Mouse (Mus musculus) midbrain, embryonic 14.5 days (tissue): ENCODE results near the gene Mtus2. TPM values are rescaled to one million over a fixed set of nuclear protein-coding genes. Genes with fewer than 3 reads are reported as not detected.

Experiments
- ATAC-seq: fragments of 200-750 bp; cut with Nextera tagmentation; 2 replicates; pipeline ENCODE4 v1.8.0; 2017; ENCODE audit warnings: moderate number of reproducible peaks, moderate library complexity; ENCODE audit not compliant: low FRiP score, low TSS enrichment
- DNase-seq: peaks from one replicate; pipeline ENCODE4 v3.0.0-alpha.2; 2015
- H3K27ac ChIP-seq: fragments of 300-500 bp; sonication (generic); replicated peaks from 2 replicates; pipeline ENCODE4 v1.5.1; 2014; ENCODE audit warnings: mild to moderate bottlenecking, low read depth, low read length, moderate library complexity
- H3K27me3 ChIP-seq: fragments of 300-500 bp; sonication (generic); 2 replicates; pipeline ENCODE4 v1.6.1; 2014; ENCODE audit warnings: low read length, control low read depth, mixed read lengths; ENCODE audit not compliant: control insufficient read depth, insufficient read depth
- H3K36me3 ChIP-seq: fragments of 300-500 bp; sonication (generic); 2 replicates; pipeline ENCODE4 v1.6.1; 2014; ENCODE audit warnings: low read length, control low read depth; ENCODE audit not compliant: control insufficient read depth, insufficient read depth
- H3K4me1 ChIP-seq: fragments of 300-500 bp; sonication (generic); 2 replicates; pipeline ENCODE4 v1.6.1; 2014; ENCODE audit warnings: mild to moderate bottlenecking, antibody characterized with exemption, low read length, control low read depth; ENCODE audit not compliant: control insufficient read depth, insufficient read depth
- H3K4me2 ChIP-seq: fragments of 300-500 bp; sonication (generic); 2 replicates; pipeline ENCODE4 v1.6.1; 2014; ENCODE audit warnings: mild to moderate bottlenecking, low read length, moderate library complexity
- H3K4me3 ChIP-seq: fragments of 300-500 bp; sonication (generic); replicated peaks from 2 replicates; pipeline ENCODE4 v1.5.1; 2014; ENCODE audit warnings: low read depth, low read length
- H3K9ac ChIP-seq: fragments of 300-500 bp; sonication (generic); replicated peaks from 2 replicates; pipeline ENCODE4 v1.6.1; 2014; ENCODE audit warnings: mild to moderate bottlenecking, low read length, moderate library complexity
- H3K9me3 ChIP-seq: fragments of 300-500 bp; sonication (generic); 2 replicates; pipeline ENCODE4 v1.6.1; 2016; ENCODE audit warnings: low read length, control low read depth, mixed read lengths; ENCODE audit not compliant: control insufficient read depth
- WGBS: fragments of 180-500 bp; shearing (Covaris S2); extraction: QIAGEN DNeasy Blood & Tissue Kit; methylation state at CpG from one replicate; pipeline ENCODE4 v1.1.7; 2014; 5-methylcytosine and 5-hydroxymethylcytosine counted together
- polyA plus RNA-seq: library from polyadenylated mRNA; unstranded; fragments of >200 nt; fragmentation: Nextera tagmentation; extraction: Ambion mirVana; gene quantifications from 2 replicates; pipeline ENCODE4 v1.2.1, GENCODE M21; 2014

Gene Mtus2
- polyA plus RNA-seq, 1 experiment from 2014 or later, result 46.8 TPM

DNA sequence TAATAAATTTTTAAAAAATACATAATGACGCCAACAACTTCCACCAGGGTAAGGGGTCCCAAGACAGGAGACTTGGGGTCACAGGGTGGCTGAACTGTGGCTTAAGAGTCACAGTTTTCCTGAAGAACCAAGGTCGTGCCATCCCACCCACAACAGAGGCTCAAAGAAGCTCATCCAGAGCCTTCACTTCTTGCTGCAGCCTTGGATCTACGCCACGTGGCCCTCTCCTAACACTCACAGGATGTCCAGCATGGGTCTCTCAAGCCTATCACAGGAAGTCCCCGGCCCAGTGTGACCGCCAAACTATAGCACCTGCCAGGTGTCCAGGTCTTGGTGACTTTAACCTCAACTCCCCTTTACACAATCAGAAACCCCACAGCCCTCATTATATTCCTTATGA, 400.0 kb downstream of the Mtus2 start:
- Histone ChIP-seq H3K4me1 (no peaks in the 10 kb centered on the region), H3K4me3 (no peak overlapping the region), H3K4me2 (no peak overlapping the region), H3K36me3 (no peaks in the 10 kb centered on the region), H3K9me3 (no peaks in the 10 kb centered on the region), H3K27ac (no peak overlapping the region), H3K27me3 (no peaks in the 10 kb centered on the region), H3K9ac (no peak overlapping the region)
- no peak for ATAC-seq
- WGBS, result 93% methylated on average over 6 of the region's 6 CpGs
- no peak for DNase-seq

GRCm38 (mm10) chr5:148359131-148359530, 402.0 kb downstream of the Mtus2 start:
- H3K9ac ChIP-seq, result no peak overlapping the region
- WGBS, result 94% methylated on average over 11 of the region's 11 CpGs
- no peaks in the 10 kb centered on the region for H3K9me3 ChIP-seq
- H3K4me2 ChIP-seq, result no peak overlapping the region
- H3K27me3 ChIP-seq, result no peaks in the 10 kb centered on the region
- no peak for ATAC-seq
- DNase-seq, result no peak
- H3K36me3 ChIP-seq, result no peaks in the 10 kb centered on the region
- no peaks in the 10 kb centered on the region for H3K4me1 ChIP-seq
- H3K27ac ChIP-seq, result no peak overlapping the region
- no peak overlapping the region for H3K4me3 ChIP-seq

DNA sequence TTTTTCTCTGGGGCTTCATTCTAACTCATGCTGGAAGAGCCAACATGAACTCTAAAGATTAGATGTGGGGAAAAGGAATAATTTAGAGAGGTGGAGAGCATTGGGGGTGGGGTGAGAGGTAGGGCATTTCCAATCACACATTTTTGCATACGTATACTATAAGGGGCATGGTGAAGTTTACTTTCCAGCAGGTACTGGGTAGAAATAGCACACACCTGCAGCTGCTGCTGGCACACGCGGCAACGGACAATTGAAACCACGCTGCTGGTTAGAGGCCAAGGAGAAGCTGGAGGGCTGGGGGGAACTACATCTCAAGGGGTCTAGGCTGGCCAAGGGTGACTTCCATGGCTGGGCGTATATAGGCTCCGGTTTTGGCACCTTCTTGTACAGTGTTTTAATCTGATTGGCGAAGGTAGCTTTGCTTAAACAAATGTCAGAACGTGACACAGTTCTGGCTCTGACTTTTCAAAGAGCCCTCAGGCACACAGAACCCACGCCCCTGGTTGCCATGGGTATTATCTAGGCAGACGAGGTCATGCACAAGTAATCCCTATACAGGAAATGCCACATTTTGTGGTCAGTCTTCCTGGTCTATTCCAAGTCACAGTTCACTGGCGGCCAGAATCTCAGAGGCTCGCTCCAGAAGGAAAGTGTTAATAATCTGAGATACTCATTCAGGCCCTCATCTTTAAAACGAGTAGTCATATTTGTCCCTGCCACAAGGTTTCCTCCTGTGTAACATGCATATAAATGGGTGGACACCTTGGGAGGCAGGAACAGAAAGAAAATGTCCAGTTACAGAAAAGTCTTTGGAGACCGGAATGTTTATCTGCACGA, 404.0 kb downstream of the Mtus2 start:
- 71% methylated on average over 16 of the region's 16 CpGs for WGBS
- Histone ChIP-seq H3K36me3 (no peaks in the 10 kb centered on the region), H3K4me1 (no peaks in the 10 kb centered on the region), H3K4me3 (no peak overlapping the region), H3K4me2 (no peak overlapping the region), H3K9me3 (no peaks in the 10 kb centered on the region), H3K27me3 (no peaks in the 10 kb centered on the region), H3K9ac (no peak overlapping the region), H3K27ac (no peak overlapping the region)
- DNase-seq (no peak), ATAC-seq (no peak)

DNA sequence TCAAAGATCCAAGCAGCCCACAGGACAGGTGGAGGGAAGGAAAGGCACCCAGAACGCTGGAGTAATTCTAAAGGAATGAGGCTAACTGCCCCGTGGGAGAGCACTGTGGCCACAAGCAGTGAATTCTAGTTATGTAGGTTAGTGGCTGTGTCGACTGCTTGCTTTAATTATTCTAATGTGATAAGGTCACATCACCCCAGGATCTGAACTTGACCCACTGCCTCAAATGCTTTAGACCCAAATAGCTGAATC, 404.6 kb downstream of the Mtus2 start:
- Histone ChIP-seq H3K27ac (no peak overlapping the region), H3K9ac (no peak overlapping the region), H3K36me3 (no peaks in the 10 kb centered on the region), H3K4me3 (no peak overlapping the region), H3K4me2 (no peak overlapping the region), H3K9me3 (no peaks in the 10 kb centered on the region), H3K27me3 (no peaks in the 10 kb centered on the region), H3K4me1 (no peaks in the 10 kb centered on the region)
- 58% methylated on average over 3 of the region's 3 CpGs for WGBS
- ATAC-seq (no peak), DNase-seq (no peak)

DNA sequence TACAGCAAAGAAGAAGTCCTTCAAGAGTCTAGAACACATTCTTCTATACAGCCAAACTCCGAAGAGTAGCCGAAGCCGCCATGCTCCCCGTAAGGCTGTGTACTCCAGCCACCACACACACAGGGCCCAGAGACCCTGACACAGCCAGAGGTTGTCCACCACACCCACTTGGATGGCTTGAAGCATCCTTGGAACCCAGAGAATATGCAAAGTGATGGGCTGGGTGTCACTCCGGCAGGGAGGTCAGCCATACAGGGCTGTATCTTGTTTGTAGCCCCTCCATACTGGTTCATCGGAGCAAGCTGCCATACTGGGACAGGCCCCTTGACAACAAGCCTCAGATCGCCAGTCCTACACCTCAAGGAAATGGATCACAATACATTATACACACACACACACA, 405.2 kb downstream of the Mtus2 start:
- Histone ChIP-seq H3K27me3 (no peaks in the 10 kb centered on the region), H3K27ac (no peak overlapping the region)
- WGBS, result 96% methylated on average over 7 of the region's 7 CpGs

DNA sequence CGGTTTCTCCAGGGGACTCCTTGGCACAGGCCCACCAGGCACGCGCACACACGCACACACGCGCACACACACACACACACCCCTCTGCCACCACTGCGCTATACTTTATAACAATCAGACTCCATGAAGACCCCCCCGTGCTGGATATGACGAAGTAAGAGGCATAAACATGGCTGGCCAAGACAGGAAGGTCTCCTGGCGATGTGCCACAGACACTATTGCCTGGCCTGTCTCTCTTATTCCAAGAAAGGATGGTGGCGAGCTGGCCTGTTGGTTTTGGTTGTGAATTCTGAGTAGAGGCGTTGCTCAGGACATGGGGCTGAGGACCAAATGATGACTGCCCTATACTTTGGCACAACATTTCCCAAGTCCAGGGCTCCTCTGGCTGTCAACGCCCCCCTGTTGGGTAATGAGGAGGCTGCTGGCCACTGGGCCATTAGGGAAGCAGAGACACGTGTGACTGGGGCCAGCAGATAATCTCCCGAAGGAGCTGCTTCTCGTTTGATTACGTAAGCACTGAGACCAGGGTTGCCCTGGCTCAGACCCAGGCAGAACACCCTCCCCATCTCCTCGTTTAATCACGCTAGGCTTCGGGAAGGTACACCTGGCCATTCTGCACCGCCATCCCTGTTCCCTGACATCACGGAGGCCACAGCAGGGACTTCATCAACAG, 406.5 kb downstream of the Mtus2 start:
- no peaks in the 10 kb centered on the region for H3K36me3 ChIP-seq
- 85% methylated on average over 22 of the region's 22 CpGs for WGBS
- H3K9ac ChIP-seq, result no peak overlapping the region
- H3K4me2 ChIP-seq, result no peak overlapping the region
- H3K4me1 ChIP-seq, result no peaks in the 10 kb centered on the region
- ATAC-seq, result no peak
- no peak for DNase-seq
- no peaks in the 10 kb centered on the region for H3K27me3 ChIP-seq
- H3K9me3 ChIP-seq, result no peaks in the 10 kb centered on the region
- no peak overlapping the region for H3K27ac ChIP-seq
- no peak overlapping the region for H3K4me3 ChIP-seq

More for the DNA sequence above, 405.2 kb downstream of the Mtus2 start:
- DNase-seq, result no peak
- ATAC-seq, result no peak
- Histone ChIP-seq H3K36me3 (no peaks in the 10 kb centered on the region), H3K4me3 (no peak overlapping the region), H3K9me3 (no peaks in the 10 kb centered on the region), H3K4me2 (no peak overlapping the region), H3K9ac (no peak overlapping the region), H3K4me1 (no peaks in the 10 kb centered on the region)

Other genes with a start within 250 kb of the Mtus2 start
- 6.5 and 10.8 TPM in 2 replicates for gene Flt1, start 231.3 kb upstream of the Mtus2 start, polyA plus RNA-seq
- 491 and 555 TPM in 2 replicates for gene Pomp, start 96.9 kb upstream of the Mtus2 start, polyA plus RNA-seq
- 2.9 and 4.6 TPM in 2 replicates for gene Slc46a3, start 62.5 kb upstream of the Mtus2 start, polyA plus RNA-seq